Mouse (Mus musculus) embryonic facial prominence, embryonic 11.5 days (tissue): ENCODE results near the gene Zfp661. TPM values are rescaled to one million over a fixed set of nuclear protein-coding genes. Genes with fewer than 3 reads are reported as not detected.

Source experiments
- ATAC-seq: fragments of 200-750 bp; cut with Nextera tagmentation; replicated peaks from 2 replicates; pipeline ENCODE4 v1.8.0; 2017; ENCODE audit warnings: low read depth; ENCODE audit not compliant: insufficient number of reproducible peaks, low FRiP score, low TSS enrichment
- DNase-seq: peaks from one replicate; pipeline ENCODE4 v3.0.0-alpha.2; 2015; ENCODE audit warnings: low spot score
- H3K27ac ChIP-seq: fragments of 300-500 bp; sonication (generic); replicated peaks from 2 replicates; pipeline ENCODE4 v1.5.1; 2014; ENCODE audit warnings: mild to moderate bottlenecking, low read depth, low read length, control low read depth
- H3K27me3 ChIP-seq: fragments of 300-500 bp; sonication (generic); 2 replicates; pipeline ENCODE4 v1.6.1; 2014; ENCODE audit warnings: mild to moderate bottlenecking, low read length, moderate library complexity, mixed read lengths; ENCODE audit not compliant: control insufficient read depth, insufficient read depth
- H3K36me3 ChIP-seq: fragments of 300-500 bp; sonication (generic); replicated peaks from 2 replicates; pipeline ENCODE4 v1.6.1; 2014; ENCODE audit warnings: low read depth, mild to moderate bottlenecking, low read length, moderate library complexity, mixed read lengths; ENCODE audit not compliant: control insufficient read depth, insufficient read depth
- H3K4me1 ChIP-seq: fragments of 300-500 bp; sonication (generic); 2 replicates; pipeline ENCODE4 v1.6.1; 2014; ENCODE audit warnings: low read length, mixed read lengths; ENCODE audit not compliant: control insufficient read depth, insufficient read depth
- H3K4me2 ChIP-seq: fragments of 300-500 bp; sonication (generic); 2 replicates; pipeline ENCODE4 v1.6.1; 2014; ENCODE audit warnings: low read depth, mild to moderate bottlenecking, control low read depth, low read length, moderate library complexity
- H3K4me3 ChIP-seq: fragments of 300-500 bp; sonication (generic); 2 replicates; pipeline ENCODE4 v1.5.1; 2014; ENCODE audit warnings: low read depth, low read length, control low read depth
- H3K9ac ChIP-seq: fragments of 300-500 bp; sonication (generic); replicated peaks from 2 replicates; pipeline ENCODE4 v1.6.1; 2014; ENCODE audit warnings: mild to moderate bottlenecking, control low read depth, low read length
- H3K9me3 ChIP-seq: fragments of 300-500 bp; sonication (generic); replicated peaks from 2 replicates; pipeline ENCODE4 v1.6.1; 2016; ENCODE audit warnings: mild to moderate bottlenecking, low read length, inconsistent platforms, mixed read lengths; ENCODE audit not compliant: control insufficient read depth
- WGBS: fragments of 180-500 bp; shearing (Covaris S2); extraction: QIAGEN DNeasy Blood & Tissue Kit; methylation state at CpG from one replicate; pipeline ENCODE4 v1.1.7; 2014; 5-methylcytosine and 5-hydroxymethylcytosine counted together
- polyA plus RNA-seq: library from polyadenylated mRNA; unstranded; fragments of >200 nt; fragmentation: Nextera tagmentation; extraction: Ambion mirVana; gene quantifications from 2 replicates; pipeline ENCODE4 v1.2.1, GENCODE M21; 2014

Gene Zfp661
- 7.5 and 8.3 TPM in 2 replicates for polyA plus RNA-seq

- DNase-seq (peak; percentile 82), ATAC-seq (peak; percentile 58)
- Histone ChIP-seq H3K9me3 (no peaks in the 10 kb centered on the region), H3K4me2 (peak within 1 kb of the TSS; percentile 64), H3K4me1 (no peaks in the 10 kb centered on the region), H3K27me3 (no peaks in the 10 kb centered on the region), H3K4me3 (peak within 1 kb of the TSS; percentile 91), H3K36me3 (no peaks in the 10 kb centered on the region), H3K27ac (peak within 1 kb of the TSS; percentile 73; the same call in 1 of the 2 replicates), H3K9ac (peak within 1 kb of the TSS; percentile 95)
- 5% methylated on average over 39 of the region's 39 CpGs for WGBS
Observed at GRCm38 (mm10) chr2:127586694-127587513, at the start of gene Zfp661, which contains the start of gene Mrps5. Zfp661 (minus strand) TSS chr2:127587094. Mrps5 (plus strand) TSS chr2:127587222.

GRCm38 (mm10) chr2:127635581-127635980 is 48.7 kb upstream of the Zfp661 start:
- Histone ChIP-seq H3K27ac (no peak overlapping the region), H3K9me3 (no peaks in the 10 kb centered on the region), H3K4me1 (no peaks in the 10 kb centered on the region), H3K27me3 (no peaks in the 10 kb centered on the region), H3K36me3 (no peaks in the 10 kb centered on the region), H3K4me2 (no peak overlapping the region), H3K4me3 (no peak overlapping the region), H3K9ac (no peak overlapping the region)
- DNase-seq (no peak), ATAC-seq (no peak)
- 66% methylated on average over 6 of the region's 6 CpGs for WGBS

DNA sequence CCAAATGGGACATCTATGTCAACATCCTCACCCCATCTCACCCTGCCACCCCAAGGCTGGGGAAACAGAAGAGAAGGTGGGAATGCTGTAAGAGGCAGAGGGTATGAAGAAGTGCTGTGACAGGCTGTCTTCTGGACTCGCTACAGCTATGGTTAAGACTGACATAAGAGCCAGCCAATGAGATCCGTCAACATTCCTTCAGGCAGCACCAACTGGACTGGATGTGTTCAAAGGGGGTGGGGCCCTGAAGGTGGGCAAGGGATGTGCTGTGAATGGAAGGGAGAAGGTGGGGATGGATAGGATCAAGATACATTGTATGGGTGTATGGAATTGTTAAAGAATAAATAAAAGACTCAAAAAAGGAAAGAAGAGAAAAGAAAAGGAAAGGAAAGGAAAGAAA is 45.7 kb upstream of the Zfp661 start:
- ATAC-seq, result no peak
- 72% methylated on average over 2 of the region's 2 CpGs for WGBS
- no peaks in the 10 kb centered on the region for H3K36me3 ChIP-seq
- H3K4me3 ChIP-seq, result no peak overlapping the region
- no peak overlapping the region for H3K4me2 ChIP-seq
- no peak overlapping the region for H3K9ac ChIP-seq
- no peaks in the 10 kb centered on the region for H3K27me3 ChIP-seq
- H3K9me3 ChIP-seq, result no peaks in the 10 kb centered on the region
- H3K27ac ChIP-seq, result no peak overlapping the region
- no peak for DNase-seq
- H3K4me1 ChIP-seq, result no peaks in the 10 kb centered on the region

DNA sequence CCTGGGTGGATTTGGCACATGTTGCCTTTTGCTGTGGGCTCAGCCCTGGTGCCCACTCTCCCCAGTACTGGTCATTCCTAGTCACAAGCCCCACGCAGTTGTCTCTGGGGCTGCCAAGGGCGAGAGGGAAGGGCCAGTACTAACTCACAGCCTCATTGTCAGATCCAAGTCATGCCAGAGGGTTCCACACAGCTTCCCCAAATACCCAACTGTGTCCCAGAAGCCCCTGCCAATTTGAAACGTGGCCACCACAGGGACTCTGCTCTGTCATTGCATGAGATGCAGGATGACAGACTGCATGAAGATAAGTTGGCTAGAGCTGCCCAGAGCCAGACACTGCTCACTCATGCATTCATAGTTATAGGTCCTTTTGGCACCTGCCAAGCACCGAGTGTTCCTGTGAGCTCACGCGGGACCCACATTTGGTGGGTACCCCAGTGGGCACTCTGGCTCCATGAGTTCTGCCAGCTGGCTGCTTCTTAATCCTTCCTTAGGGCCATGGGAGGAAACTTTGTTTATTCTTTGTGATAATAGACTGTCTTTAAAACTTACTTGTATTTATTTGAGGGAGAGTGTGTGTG is 41.2 kb upstream of the Zfp661 start:
- ATAC-seq (no peak), DNase-seq (no peak)
- Histone ChIP-seq H3K4me2 (no peak overlapping the region), H3K27me3 (no peaks in the 10 kb centered on the region), H3K9me3 (no peaks in the 10 kb centered on the region), H3K9ac (no peak overlapping the region), H3K4me3 (no peak overlapping the region), H3K4me1 (no peaks in the 10 kb centered on the region), H3K36me3 (no peaks in the 10 kb centered on the region), H3K27ac (no peak overlapping the region)
- WGBS, result 79% methylated on average over 6 of the region's 6 CpGs

GRCm38 (mm10) chr2:127627354-127627753 is 40.5 kb upstream of the Zfp661 start:
- Histone ChIP-seq H3K4me2 (no peak overlapping the region), H3K36me3 (no peaks in the 10 kb centered on the region), H3K9me3 (no peaks in the 10 kb centered on the region), H3K9ac (no peak overlapping the region), H3K27ac (no peak overlapping the region), H3K4me3 (no peak overlapping the region), H3K27me3 (no peaks in the 10 kb centered on the region), H3K4me1 (no peaks in the 10 kb centered on the region)
- DNase-seq (no peak), ATAC-seq (no peak)
- 35% methylated on average over 6 of the region's 6 CpGs for WGBS

- ATAC-seq, result no peak
- no peak overlapping the region for H3K27ac ChIP-seq
- H3K4me2 ChIP-seq, result no peak overlapping the region
- no peak overlapping the region for H3K9ac ChIP-seq
- no peak overlapping the region for H3K4me3 ChIP-seq
- H3K9me3 ChIP-seq, result no peaks in the 10 kb centered on the region
- no peaks in the 10 kb centered on the region for H3K27me3 ChIP-seq
- H3K36me3 ChIP-seq, result no peaks in the 10 kb centered on the region
- no peak for DNase-seq
- 73% methylated on average over 5 of the region's 5 CpGs for WGBS
- no peaks in the 10 kb centered on the region for H3K4me1 ChIP-seq
Observed at GRCm38 (mm10) chr2:127625659-127626058, 38.8 kb upstream of the Zfp661 start.

GRCm38 (mm10) chr2:127624786-127625185 is 37.9 kb upstream of the Zfp661 start:
- H3K36me3 ChIP-seq, result no peaks in the 10 kb centered on the region
- no peaks in the 10 kb centered on the region for H3K27me3 ChIP-seq
- no peak overlapping the region for H3K4me3 ChIP-seq
- H3K9ac ChIP-seq, result no peak overlapping the region
- DNase-seq (no peak), ATAC-seq (no peak)
- WGBS, result 92% methylated on average over 2 of the region's 2 CpGs
- no peak overlapping the region for H3K4me2 ChIP-seq
- no peaks in the 10 kb centered on the region for H3K9me3 ChIP-seq
- H3K27ac ChIP-seq, result no peak overlapping the region
- H3K4me1 ChIP-seq, result no peaks in the 10 kb centered on the region

GRCm38 (mm10) chr2:127622065-127622464 is 35.2 kb upstream of the Zfp661 start:
- no peak for DNase-seq
- no peak for ATAC-seq
- Histone ChIP-seq H3K36me3 (no peaks in the 10 kb centered on the region), H3K4me1 (no peaks in the 10 kb centered on the region), H3K4me2 (no peak overlapping the region), H3K4me3 (no peak overlapping the region), H3K27ac (no peak overlapping the region), H3K9ac (no peak overlapping the region), H3K9me3 (no peaks in the 10 kb centered on the region), H3K27me3 (no peaks in the 10 kb centered on the region)
- 67% methylated on average over 3 of the region's 3 CpGs for WGBS
